Mouse (Mus musculus): Measurements from ENCODE around the gene Memo1.
"Not testable (repeated sequence)": the region's sequence is repeated elsewhere in the genome, so short reads cannot be mapped to it uniquely, and the experiment has no call there.

DNA sequence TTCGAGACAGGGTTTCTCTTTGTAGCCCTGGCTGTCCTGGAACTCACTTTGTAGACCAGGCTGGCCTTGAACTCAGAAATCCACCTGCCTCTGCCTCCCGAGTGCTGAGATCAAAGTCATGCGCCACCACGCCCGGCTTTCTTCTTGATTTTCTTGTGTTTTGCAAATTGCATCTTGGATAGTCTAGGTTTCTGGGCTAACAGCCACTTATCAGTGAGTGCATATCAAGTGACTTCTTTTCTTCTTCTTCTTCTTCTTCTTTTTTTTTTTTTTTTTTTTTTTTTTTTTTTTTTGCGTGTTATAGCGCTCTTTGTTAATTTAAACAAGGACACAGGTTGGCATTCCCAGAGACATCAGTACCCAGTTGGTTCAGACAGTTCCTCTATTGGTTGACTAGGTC is 31.9 kb upstream of the Memo1 start:
- TF ChIP-seq CTCF (IDR thresholded peaks at IDR 0.05; ENCODE audit: low read depth); EP300 (optimal IDR thresholded peaks at IDR 0.05): not testable (repeated sequence)
